Mouse (Mus musculus) gastrocnemius, adult 2 months (tissue): ENCODE results near the gene Llgl1. TPM values are rescaled to one million over a fixed set of nuclear protein-coding genes. Genes with fewer than 3 reads are reported as not detected.
A peak's percentile ranks its signal among the peaks of the same experiment; 100 is the strongest.

Experiments
- DNase-seq: peaks from one replicate; pipeline ENCODE4 v3.0.0; 2022
- H3K27ac ChIP-seq: fragments of 200-600 bp; 2 replicates; pipeline ENCODE4 v1.8.1; 2022; ENCODE audit warnings: mild to moderate bottlenecking
- H3K4me3 ChIP-seq: fragments of 200-600 bp; 2 replicates; pipeline ENCODE4 v1.8.1; 2022; ENCODE audit warnings: mild to moderate bottlenecking, moderate library complexity
- CTCF ChIP-seq: fragments of 200-600 bp; IDR thresholded peaks from 2 replicates; pipeline ENCODE4 v1.8.1; 2022; ENCODE audit warnings: antibody characterized with exemption, mild to moderate bottlenecking, moderate library complexity
- intact Hi-C: fragments of 180-260 bp; cut with DNase I; formaldehyde crosslinking; loops from one replicate; pipeline ENCODE4 v1.15.1; 2025
- microRNA-seq: library from miRNA; unstranded; fragments of <30 nt; microRNA quantifications from one replicate; pipeline ENCODE4 v1.2.0, GENCODE M21; 2021
- total RNA-seq, 2 experiments: library from RNA; stranded (reverse); gene quantifications; 2 replicates each; pipeline ENCODE4 v1.2.3; 2021

Gene Llgl1
- total RNA-seq, 2 experiments from 2014 or later = 9.0 to 9.5 TPM

DNA sequence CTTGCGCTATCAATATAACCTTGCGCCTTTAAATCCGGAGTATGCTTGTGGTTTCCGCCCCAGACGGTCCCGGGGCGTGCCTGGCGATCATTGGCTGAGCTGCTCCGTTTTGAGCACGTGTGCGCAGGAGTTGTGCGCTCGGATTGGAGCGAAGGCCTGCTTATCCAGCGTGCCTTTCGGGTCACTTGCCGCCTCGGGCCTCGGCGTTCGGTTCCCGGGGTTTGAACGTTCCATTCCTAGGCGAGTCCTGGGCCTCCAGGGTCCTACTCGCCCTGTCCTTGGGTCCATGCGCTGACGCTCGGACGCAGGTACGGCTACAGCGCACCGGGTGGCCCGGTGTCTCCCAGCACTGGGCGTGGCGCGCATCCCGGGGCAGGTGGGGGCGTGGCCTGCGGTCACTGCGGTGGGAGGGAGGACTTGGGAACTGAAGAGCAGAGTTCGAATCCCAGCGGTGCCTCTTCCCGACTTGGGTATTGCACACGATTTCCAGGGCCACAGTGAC is 28.8 kb downstream of the Llgl1 start, which contains the start of gene Mief2:
Gene Mief2 (plus strand): TSS at position 139 of the 502 bp plus-strand sequence.
- intact Hi-C loops = loop anchor here (2.0 kb wide), 3 partner anchors 48 to 204 kb away; partner anchors contain the start of genes Map2k3, Smcr8, Tmem11 and Top3a
- no peak for TF ChIP-seq CTCF
- peak; percentile 97 for DNase-seq
- peak within 1 kb of the TSS; percentile 79 for H3K4me3 ChIP-seq
- H3K27ac ChIP-seq = peak within 1 kb of the TSS; percentile 97

DNA sequence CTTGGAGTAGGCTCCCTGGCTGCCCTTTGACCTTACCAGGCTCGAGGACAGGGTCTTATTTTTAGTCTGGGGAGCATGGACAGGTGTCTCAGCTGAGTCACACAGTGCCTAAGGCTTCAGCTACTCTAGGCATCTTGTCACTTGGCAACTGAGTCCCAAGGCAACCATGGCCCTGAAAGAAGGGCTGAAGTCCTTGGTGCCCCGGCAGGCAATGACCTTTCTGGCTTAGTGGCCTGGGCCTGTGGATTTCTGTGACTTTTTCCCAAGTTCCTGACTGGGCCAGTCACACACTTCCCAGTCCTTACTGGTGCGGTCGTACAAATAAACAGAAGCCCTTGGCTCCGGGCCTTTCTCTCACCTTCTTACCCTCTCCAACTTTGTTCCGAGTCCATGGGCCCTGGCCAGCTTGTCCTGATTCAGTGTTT is 29.7 kb downstream of the Llgl1 start:
- peak overlapping the region; percentile 97 for H3K27ac ChIP-seq
- H3K4me3 ChIP-seq = peak overlapping the region; percentile 79
- intact Hi-C loops = loop anchor here (2.0 kb wide), 3 partner anchors 48 to 204 kb away; partner anchors contain the start of genes Map2k3, Smcr8, Tmem11 and Top3a
- TF ChIP-seq CTCF = no peak
- DNase-seq = peak; percentile 81

DNA sequence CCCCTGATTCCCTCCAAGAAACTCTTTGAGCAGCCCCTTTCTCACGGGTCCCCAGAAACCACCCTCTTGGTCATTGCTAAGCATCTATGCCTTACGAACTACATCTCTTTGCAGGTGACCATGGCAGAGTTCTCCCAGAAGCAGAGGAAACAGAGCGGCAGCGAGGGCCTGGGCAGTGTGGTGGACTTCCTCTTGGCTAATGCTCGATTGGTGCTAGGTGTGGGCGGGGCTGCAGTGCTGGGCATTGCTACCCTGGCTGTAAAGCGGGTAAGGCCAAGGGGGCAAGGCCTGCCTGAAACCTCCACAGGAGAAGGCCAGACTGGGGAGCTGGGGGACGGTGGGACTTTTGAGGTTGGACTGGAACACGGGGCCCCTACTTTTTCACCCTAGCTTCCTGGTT is 30.6 kb downstream of the Llgl1 start:
- TF ChIP-seq CTCF = no peak
- peak; percentile 64 for DNase-seq
- Histone ChIP-seq H3K4me3 (peak overlapping the region; percentile 79), H3K27ac (peak overlapping the region; percentile 97)
- intact Hi-C loops = no loop called here

DNA sequence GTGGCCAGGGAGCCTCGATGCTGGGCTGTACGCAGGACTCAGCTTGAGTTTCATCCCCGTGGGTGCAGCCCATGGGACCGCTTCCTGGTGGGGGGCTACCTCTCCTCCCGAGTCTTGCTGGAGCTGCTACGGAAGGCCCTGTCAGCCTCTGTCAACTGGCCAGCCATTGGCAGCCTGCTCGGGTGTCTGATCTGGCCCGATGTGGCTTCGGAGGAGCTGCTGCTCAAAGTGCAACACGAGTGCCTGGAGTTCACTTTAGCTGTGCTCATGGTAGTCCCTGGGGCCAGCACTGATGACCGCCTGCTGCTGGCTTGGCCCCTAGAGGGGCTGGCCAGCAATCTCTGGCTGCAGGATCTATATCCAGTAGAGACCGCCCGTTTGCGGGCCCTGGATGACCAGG is 31.7 kb downstream of the Llgl1 start:
- no peak for TF ChIP-seq CTCF
- Histone ChIP-seq H3K4me3 (peak overlapping the region; percentile 79), H3K27ac (peak overlapping the region; percentile 97)
- intact Hi-C loops = loop anchor here (1.0 kb wide), 1 partner anchor 151 kb away; no protein-coding TSS in a partner anchor
- DNase-seq = peak; percentile 88

DNA sequence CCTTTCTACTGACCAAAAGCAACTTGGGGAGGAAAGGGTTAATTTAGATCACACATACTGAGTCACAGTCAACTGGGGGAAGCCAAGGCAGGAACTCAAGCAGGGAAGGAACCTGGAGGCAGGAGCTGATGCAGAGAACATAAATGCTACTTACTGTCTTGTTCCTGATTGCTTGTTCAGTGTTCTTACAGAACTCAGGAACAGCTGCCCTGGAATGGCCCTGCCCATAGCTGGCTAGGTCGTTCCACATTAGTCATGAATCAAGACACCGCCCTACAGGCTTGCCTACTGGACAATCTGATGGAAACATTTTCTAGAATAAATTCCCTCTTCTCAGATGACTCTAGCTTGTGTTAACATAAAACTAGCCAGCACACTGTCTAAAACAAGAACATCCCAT is 34.7 kb downstream of the Llgl1 start:
- DNase-seq = peak; percentile 57
- peak overlapping the region; percentile 97 for H3K27ac ChIP-seq
- peak overlapping the region; percentile 2; the same call in 1 of the 2 replicates for H3K4me3 ChIP-seq
- TF ChIP-seq CTCF = no peak
- intact Hi-C loops = no loop called here

DNA sequence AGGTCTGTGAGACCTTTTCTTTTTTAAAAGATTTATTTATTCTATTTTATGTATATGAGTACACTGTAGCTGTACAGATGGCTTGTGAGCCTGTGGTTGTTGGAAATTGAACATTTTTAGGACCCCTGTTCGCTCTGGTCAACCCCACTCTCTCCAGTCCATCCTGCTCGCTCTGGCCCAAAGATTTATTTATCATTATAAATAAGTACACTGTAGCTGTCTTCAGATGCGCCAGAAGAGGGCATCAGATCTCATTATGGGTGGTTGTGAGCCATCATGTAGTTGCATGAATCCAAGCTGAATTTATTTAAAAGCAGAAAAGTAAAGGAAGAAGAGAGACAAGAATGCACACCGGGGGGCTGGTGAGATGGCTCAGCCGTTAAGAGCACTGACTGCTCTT is 35.7 kb downstream of the Llgl1 start:
- intact Hi-C loops = no loop called here
- DNase-seq = no peak
- peak; percentile 34 for TF ChIP-seq CTCF
- H3K4me3 ChIP-seq = no peak overlapping the region
- peak overlapping the region; percentile 97 for H3K27ac ChIP-seq

DNA sequence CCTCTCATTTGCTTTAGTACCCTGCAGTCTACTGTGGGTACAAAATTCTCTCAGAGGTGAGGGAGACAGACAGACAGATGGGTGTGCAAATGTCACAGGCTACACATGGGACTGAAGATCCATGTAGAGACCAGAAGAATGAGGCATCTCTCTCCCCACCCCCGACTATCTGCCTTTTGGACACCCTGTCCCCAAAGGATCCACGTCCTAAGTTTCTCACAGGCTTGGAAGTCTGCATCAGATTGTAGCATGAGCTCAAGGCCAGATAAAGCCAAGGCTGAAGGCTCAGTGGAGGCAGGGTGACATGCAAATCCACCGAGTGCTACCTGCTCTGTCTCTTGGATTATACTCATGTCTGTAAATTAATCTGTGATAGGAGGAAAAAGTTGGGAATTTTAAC is 37.0 kb downstream of the Llgl1 start:
- no peak overlapping the region for H3K4me3 ChIP-seq
- no peak overlapping the region for H3K27ac ChIP-seq
- TF ChIP-seq CTCF = no peak
- no peak for DNase-seq
- intact Hi-C loops = no loop called here

DNA sequence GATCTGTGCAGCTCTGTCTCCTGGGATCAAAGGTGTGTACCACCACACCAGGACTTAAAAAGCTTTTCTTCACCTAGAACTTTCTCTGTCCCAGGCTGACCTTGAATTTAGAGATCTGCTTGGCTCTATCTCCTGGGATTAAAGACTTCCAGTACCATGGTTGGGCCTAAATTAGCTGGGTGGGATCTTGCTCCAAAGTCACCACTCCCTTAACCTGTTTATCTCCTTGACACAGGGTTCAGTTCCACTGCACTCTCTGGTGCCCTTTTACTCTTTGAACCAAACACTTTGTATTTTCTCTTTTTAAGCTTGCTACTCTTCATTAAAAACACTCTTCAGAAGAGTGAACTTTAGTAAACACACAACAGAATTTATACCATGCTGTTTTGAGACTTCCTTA is 37.9 kb downstream of the Llgl1 start:
- Histone ChIP-seq H3K4me3 (no peak overlapping the region), H3K27ac (no peak overlapping the region)
- intact Hi-C loops = no loop called here
- DNase-seq = no peak
- no peak for TF ChIP-seq CTCF

DNA sequence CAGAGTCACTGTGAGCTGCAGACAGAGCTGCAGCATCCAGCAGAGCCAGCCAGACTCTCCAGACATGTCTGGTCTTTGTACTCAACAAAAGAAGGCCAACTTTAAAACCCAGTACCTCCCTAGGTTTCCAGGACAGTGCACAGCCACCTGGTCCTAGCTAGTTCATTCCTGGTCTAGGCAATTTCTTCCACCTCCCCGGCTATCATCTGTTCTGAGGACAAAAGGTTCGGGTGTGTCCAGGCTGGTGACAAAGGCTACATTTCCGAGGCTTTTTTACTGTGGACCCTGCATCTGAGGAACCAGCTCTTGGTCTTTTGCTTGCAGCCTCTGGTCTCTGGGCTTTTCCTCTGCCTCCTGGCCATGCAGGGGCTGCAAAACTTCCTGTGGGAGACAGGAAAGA is 40.8 kb downstream of the Llgl1 start:
- TF ChIP-seq CTCF = no peak
- H3K27ac ChIP-seq = no peak overlapping the region
- no peak overlapping the region for H3K4me3 ChIP-seq
- intact Hi-C loops = no loop called here
- DNase-seq = no peak

DNA sequence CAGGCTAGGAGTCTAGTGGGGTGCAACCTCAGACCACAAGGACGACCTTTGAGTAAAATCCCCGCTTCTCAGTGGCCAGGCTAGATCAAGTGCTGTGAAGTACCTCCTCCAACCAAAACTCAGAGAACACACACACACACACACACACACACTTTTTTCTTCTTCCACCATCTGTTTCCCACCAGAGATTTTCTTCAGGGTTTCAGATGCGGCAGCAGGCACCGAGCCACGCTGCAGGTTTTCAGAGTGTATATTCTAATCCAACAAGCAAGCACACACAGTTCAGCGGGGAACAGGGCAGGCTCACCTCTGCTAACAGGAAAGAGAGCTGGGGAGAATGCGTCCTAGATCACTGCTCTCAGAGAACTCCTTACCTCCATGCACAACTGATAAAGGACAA is 56.0 kb downstream of the Llgl1 start:
- TF ChIP-seq CTCF = no peak
- no peak for DNase-seq
- no peak overlapping the region for H3K27ac ChIP-seq
- no peak overlapping the region for H3K4me3 ChIP-seq
- intact Hi-C loops = no loop called here

DNA sequence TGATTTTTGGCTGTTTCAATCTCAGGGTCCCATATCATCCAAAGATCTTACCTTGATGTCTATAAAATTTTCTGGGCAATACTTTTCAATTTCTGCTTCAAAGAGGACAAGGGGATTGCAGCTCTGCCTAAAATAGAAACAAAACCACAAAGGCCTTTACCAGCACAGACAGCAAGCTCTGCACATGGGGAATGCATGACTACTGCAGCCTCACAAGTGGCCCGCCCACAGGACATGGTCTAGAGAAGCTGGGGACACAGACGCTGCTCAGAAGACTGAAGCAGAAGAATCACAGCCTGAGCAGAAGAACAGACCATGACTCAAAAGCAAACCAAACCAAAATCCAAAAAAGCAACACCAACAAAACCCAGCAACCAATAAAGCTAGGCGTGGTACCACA is 62.2 kb downstream of the Llgl1 start:
- Histone ChIP-seq H3K4me3 (no peak overlapping the region), H3K27ac (no peak overlapping the region)
- intact Hi-C loops = no loop called here
- TF ChIP-seq CTCF = no peak
- DNase-seq = no peak

Small RNAs within 50 kb of the gene (microRNA-seq; reads per million reads assigned to microRNA genes)
- not detected for gene Mir5100

Other genes with a start within 250 kb of the Llgl1 start
- gene Drg2, start 245.1 kb upstream of the Llgl1 start, total RNA-seq = 10 to 100 TPM; 26.4 to 26.6 TPM
- gene Myo15, start 230.4 kb upstream of the Llgl1 start, total RNA-seq = under 1 TPM in 1 of 2 experiments, not detected in 1; 0.06 TPM
- gene Alkbh5, start 163.3 kb upstream of the Llgl1 start, total RNA-seq = 100 to 1,000 TPM; 115 to 122 TPM
- gene Flii, start 27.5 kb downstream of the Llgl1 start, total RNA-seq = 100 to 1,000 TPM in 1 of 2 experiments, 10 to 100 TPM in 1; 96.1 to 103 TPM
- 10 to 100 TPM; 61.9 to 91.0 TPM for gene Mief2, start 28.7 kb downstream of the Llgl1 start, total RNA-seq
- 1 to 10 TPM; 4.5 to 4.7 TPM for gene Top3a, start 77.6 kb downstream of the Llgl1 start, total RNA-seq
- 10 to 100 TPM; 19.8 to 20.1 TPM for gene Smcr8, start 77.8 kb downstream of the Llgl1 start, total RNA-seq
- gene Shmt1, start 112.0 kb downstream of the Llgl1 start, total RNA-seq = 10 to 100 TPM in 1 of 2 experiments, 1 to 10 TPM in 1; 8.3 to 10.0 TPM
- gene Dhrs7b, start 130.9 kb downstream of the Llgl1 start, total RNA-seq = 10 to 100 TPM; 20.8 to 23.0 TPM
- gene Tmem11, start 179.5 kb downstream of the Llgl1 start, total RNA-seq = 10 to 100 TPM; 41.4 to 41.6 TPM
- gene Natd1, start 215.0 kb downstream of the Llgl1 start, total RNA-seq = 10 to 100 TPM in 1 of 2 experiments, 1 to 10 TPM in 1; 8.6 to 10.4 TPM
- 100 to 1,000 TPM; 136 to 159 TPM for gene Map2k3, start 232.3 kb downstream of the Llgl1 start, total RNA-seq